Mouse (Mus musculus) embryo, embryonic 10 days (tissue): ENCODE results near the gene Maml1.
A peak's percentile ranks its signal among the peaks of the same experiment; 100 is the strongest.
"Not testable (repeated sequence)": the region's sequence is repeated elsewhere in the genome, so short reads cannot be mapped to it uniquely, and the experiment has no call there.

Experiments used
- DNase-seq: peaks from one replicate; pipeline ENCODE4 v3.0.0-alpha.2; 2015; ENCODE audit warnings: low spot score

Maml1 gene

GRCm38 (mm10) chr11:50292190-50292855 is at the start of gene Maml1:
TSS of gene Maml1 (minus strand) at chr11:50292311.
- peak; percentile 99 for DNase-seq

- DNase-seq = no peak
Observed at GRCm38 (mm10) chr11:50336891-50337290, 44.8 kb upstream of the Maml1 start.

- no peak for DNase-seq
Observed at GRCm38 (mm10) chr11:50336126-50336525, 44.0 kb upstream of the Maml1 start.

- DNase-seq = no peak
Observed at GRCm38 (mm10) chr11:50333181-50333580, 41.1 kb upstream of the Maml1 start.

- no peak for DNase-seq
Observed at GRCm38 (mm10) chr11:50329378-50329777, 37.3 kb upstream of the Maml1 start.

GRCm38 (mm10) chr11:50328075-50328625 is 36.0 kb upstream of the Maml1 start:
- no peak for DNase-seq

- DNase-seq = no peak
Observed at GRCm38 (mm10) chr11:50326302-50326966, 34.3 kb upstream of the Maml1 start.

GRCm38 (mm10) chr11:50325496-50326301 is 33.6 kb upstream of the Maml1 start, which contains the start of gene Canx:
TSS of gene Canx (minus strand) at chr11:50325673.
- DNase-seq = peak; percentile 100

GRCm38 (mm10) chr11:50324751-50325471 is 32.8 kb upstream of the Maml1 start:
- peak; percentile 65 for DNase-seq

GRCm38 (mm10) chr11:50323843-50324242 is 31.7 kb upstream of the Maml1 start:
- DNase-seq = peak; percentile 14

GRCm38 (mm10) chr11:50322345-50322744 is 30.2 kb upstream of the Maml1 start:
- DNase-seq = no peak

GRCm38 (mm10) chr11:50321239-50321638 is 29.1 kb upstream of the Maml1 start:
- no peak for DNase-seq

GRCm38 (mm10) chr11:50319343-50319742 is 27.2 kb upstream of the Maml1 start:
- DNase-seq = not testable (repeated sequence)

- DNase-seq = no peak
Observed at GRCm38 (mm10) chr11:50312803-50313202, 20.7 kb upstream of the Maml1 start.

GRCm38 (mm10) chr11:50303406-50303805 is 11.3 kb upstream of the Maml1 start:
- DNase-seq = no peak

- peak; percentile 58 for DNase-seq
Observed at GRCm38 (mm10) chr11:50291321-50292165, 568 bp downstream of the Maml1 start.

- DNase-seq = no peak
Observed at GRCm38 (mm10) chr11:50290486-50291225, 1.5 kb downstream of the Maml1 start.

- DNase-seq = no peak
Observed at GRCm38 (mm10) chr11:50286428-50286827, 5.7 kb downstream of the Maml1 start.

- no peak for DNase-seq
Observed at GRCm38 (mm10) chr11:50285696-50286095, 6.4 kb downstream of the Maml1 start.

- DNase-seq = no peak
Observed at GRCm38 (mm10) chr11:50285263-50285662, 6.8 kb downstream of the Maml1 start.
